Mouse (Mus musculus): ENCODE measurements around the gene N4bp3. TPM values are rescaled to one million over a fixed set of nuclear protein-coding genes. Genes with fewer than 3 reads are reported as not detected.
"Not testable (repeated sequence)": the region's sequence is repeated elsewhere in the genome, so short reads cannot be mapped to it uniquely, and the experiment has no call there.

The N4bp3 gene
- polyA plus RNA-seq (2012; rRNA removed): 15.3 and 16.7 TPM in 2 replicates

GRCm38 (mm10) chr11:51650691-51651515 lies at the start of gene N4bp3, which contains the start of gene D930048N14Rik:
N4bp3 (minus strand) TSS chr11:51650842.
D930048N14Rik (plus strand) TSS chr11:51650954.
- DNase-seq: peak; percentile 53
- Histone ChIP-seq H3K27me3 (ENCODE audit: control insufficient read depth, insufficient read depth, low read length) (no peaks in the 10 kb centered on the region), H3K27ac (ENCODE audit: insufficient read depth, low read length) (no peak within 1 kb of the TSS), H3K4me3 (replicated peaks; ENCODE audit: insufficient read depth, low read depth, low read length) (peak within 1 kb of the TSS; percentile 51), H3K4me1 (ENCODE audit: control insufficient read depth, insufficient read depth, low read length) (0 out of 2 replicates have a peak, but pooled peaks cover 3% of the 10 kb centered on the region)
- whole genome bisulfite sequencing: 3% methylated on average over 53 of the region's 70 CpGs
- no peak for TF ChIP-seq POLR2A (IDR thresholded peaks at IDR 0.05; ENCODE audit: borderline replicate concordance, insufficient read depth, low read length)
- TF ChIP-seq CTCF (IDR thresholded peaks at IDR 0.05; ENCODE audit: borderline replicate concordance, insufficient read depth, low read depth, low read length): no peak

GRCm38 (mm10) chr11:51694984-51695383 lies 44.3 kb upstream of the N4bp3 start:
- Histone ChIP-seq H3K4me1 (ENCODE audit: control insufficient read depth, insufficient read depth, low read length) (no peaks in the 10 kb centered on the region), H3K27me3 (ENCODE audit: control insufficient read depth, insufficient read depth, low read length) (no peaks in the 10 kb centered on the region), H3K4me3 (replicated peaks; ENCODE audit: insufficient read depth, low read depth, low read length) (no peak overlapping the region), H3K27ac (ENCODE audit: insufficient read depth, low read length) (no peak overlapping the region)
- WGBS: 93% methylated on average over 3 of the region's 3 CpGs
- DNase-seq: no peak
- TF ChIP-seq POLR2A (IDR thresholded peaks at IDR 0.05; ENCODE audit: borderline replicate concordance, insufficient read depth, low read length): no peak

- H3K27ac ChIP-seq (ENCODE audit: insufficient read depth, low read length); H3K4me1 ChIP-seq (ENCODE audit: control insufficient read depth, insufficient read depth, low read length); DNase-seq; H3K4me3 ChIP-seq (replicated peaks; ENCODE audit: insufficient read depth, low read depth, low read length); H3K27me3 ChIP-seq (ENCODE audit: control insufficient read depth, insufficient read depth, low read length): not testable (repeated sequence)
- 81% methylated on average over 2 of the region's 3 CpGs for WGBS
Observed at GRCm38 (mm10) chr11:51690597-51690996, 40.0 kb upstream of the N4bp3 start.

- no peak for DNase-seq
- no peaks in the 10 kb centered on the region for H3K27me3 ChIP-seq (ENCODE audit: control insufficient read depth, insufficient read depth, low read length)
- no peaks in the 10 kb centered on the region; the same call in 1 of the 2 replicates for H3K4me1 ChIP-seq (ENCODE audit: control insufficient read depth, insufficient read depth, low read length)
- 24% methylated on average over 6 of the region's 6 CpGs for WGBS
- H3K27ac ChIP-seq (ENCODE audit: insufficient read depth, low read length): peak overlapping the region; percentile 92; the same call in 1 of the 2 replicates
- H3K4me3 ChIP-seq (replicated peaks; ENCODE audit: insufficient read depth, low read depth, low read length): peak overlapping the region; percentile 75
- no peak for TF ChIP-seq CTCF (IDR thresholded peaks at IDR 0.05; ENCODE audit: borderline replicate concordance, insufficient read depth, low read depth, low read length)
- TF ChIP-seq POLR2A (IDR thresholded peaks at IDR 0.05; ENCODE audit: borderline replicate concordance, insufficient read depth, low read length): no peak
Observed at GRCm38 (mm10) chr11:51689343-51689742, 38.7 kb upstream of the N4bp3 start.

- peak within 1 kb of the TSS; percentile 92 for H3K27ac ChIP-seq (ENCODE audit: insufficient read depth, low read length)
- TF ChIP-seq POLR2A (IDR thresholded peaks at IDR 0.05; ENCODE audit: borderline replicate concordance, insufficient read depth, low read length) (peak; percentile 99), CTCF (IDR thresholded peaks at IDR 0.05; ENCODE audit: borderline replicate concordance, insufficient read depth, low read depth, low read length) (no peak)
- H3K4me3 ChIP-seq (replicated peaks; ENCODE audit: insufficient read depth, low read depth, low read length): peak within 1 kb of the TSS; percentile 81
- peak; percentile 100 for DNase-seq
- H3K4me1 ChIP-seq (ENCODE audit: control insufficient read depth, insufficient read depth, low read length): no peaks in the 10 kb centered on the region; the same call in 1 of the 2 replicates
- H3K27me3 ChIP-seq (ENCODE audit: control insufficient read depth, insufficient read depth, low read length): no peaks in the 10 kb centered on the region
- WGBS: under 1% methylated on average over 60 of the region's 60 CpGs
Observed at GRCm38 (mm10) chr11:51688330-51689328, 38.0 kb upstream of the N4bp3 start, which contains the start of gene 0610009B22Rik. 0610009B22Rik (minus strand) TSS chr11:51688874.

GRCm38 (mm10) chr11:51681976-51682374 lies 31.3 kb upstream of the N4bp3 start:
- Histone ChIP-seq H3K27me3 (ENCODE audit: control insufficient read depth, insufficient read depth, low read length) (no peaks in the 10 kb centered on the region), H3K4me1 (ENCODE audit: control insufficient read depth, insufficient read depth, low read length) (no peaks in the 10 kb centered on the region), H3K4me3 (replicated peaks; ENCODE audit: insufficient read depth, low read depth, low read length) (no peak overlapping the region), H3K27ac (ENCODE audit: insufficient read depth, low read length) (no peak overlapping the region)
- DNase-seq: no peak
- no peak for TF ChIP-seq POLR2A (IDR thresholded peaks at IDR 0.05; ENCODE audit: borderline replicate concordance, insufficient read depth, low read length)
- 41% methylated on average over 8 of the region's 8 CpGs for WGBS

GRCm38 (mm10) chr11:51681324-51681975 lies 30.8 kb upstream of the N4bp3 start:
- no peak overlapping the region for H3K27ac ChIP-seq (ENCODE audit: insufficient read depth, low read length)
- no peaks in the 10 kb centered on the region for H3K4me1 ChIP-seq (ENCODE audit: control insufficient read depth, insufficient read depth, low read length)
- 25% methylated on average over 13 of the region's 13 CpGs for WGBS
- peak; percentile 77 to 86 for DNase-seq
- no peaks in the 10 kb centered on the region for H3K27me3 ChIP-seq (ENCODE audit: control insufficient read depth, insufficient read depth, low read length)
- peak; percentile 93 for TF ChIP-seq CTCF (IDR thresholded peaks at IDR 0.05; ENCODE audit: borderline replicate concordance, insufficient read depth, low read depth, low read length)
- no peak for TF ChIP-seq POLR2A (IDR thresholded peaks at IDR 0.05; ENCODE audit: borderline replicate concordance, insufficient read depth, low read length)
- no peak overlapping the region for H3K4me3 ChIP-seq (replicated peaks; ENCODE audit: insufficient read depth, low read depth, low read length)

Data from cerebellum, adult 2 months (tissue).